ENCODE assay signal across 12 mouse cellular contexts in the genomic region with DNA sequence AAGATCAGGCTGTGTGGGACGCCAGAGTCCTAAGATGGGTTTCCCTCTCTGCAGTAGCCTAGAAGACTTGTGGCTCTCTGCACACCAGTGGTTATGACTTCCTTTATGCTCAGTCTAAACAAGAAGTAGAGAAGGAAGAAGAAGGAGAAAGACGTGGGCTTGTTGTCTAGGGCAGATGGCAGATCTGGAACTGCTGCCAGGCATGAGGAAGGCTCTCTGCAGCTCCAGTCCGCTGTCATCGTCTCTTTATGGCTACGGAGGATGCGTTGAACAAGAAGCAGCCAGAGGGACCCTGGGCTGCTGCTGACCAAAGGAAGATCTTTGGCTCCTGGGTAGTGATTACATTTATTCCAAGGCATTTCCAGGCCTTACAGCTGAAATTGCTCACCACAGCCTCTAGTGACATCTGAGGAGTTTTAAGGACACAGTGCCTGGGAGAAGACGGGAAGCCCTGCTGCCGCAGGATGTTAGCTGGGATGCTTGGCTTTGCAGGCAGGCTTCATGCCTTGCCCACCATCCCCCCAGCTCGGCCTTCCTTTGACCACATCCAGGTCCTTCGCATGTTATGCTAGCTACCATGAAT.
DNase-seq lines count a peak whose midpoint lies in the region; ATAC-seq and TF ChIP-seq lines count a peak whose summit lies in the region.
"Had no signal": no experiment of that assay in that cellular context is flagged by ENCODE, and none has a peak within 500 bp of the region (broad histone marks: within the 10 kb centered on the region; RNA-seq: fewer than 3 reads in every experiment).

No protein-coding gene starts in this region.

- no peaks in the 10 kb centered on the region for H3K4me1 ChIP-seq in lung, adult 2 months (ENCODE audit: control insufficient read depth, insufficient read depth, low read length)
- H3K4me1 ChIP-seq: embryonic facial prominence, embryonic 12.5 days had no signal

- DNase-seq in heart, postnatal 4 days, result peak; percentile 13
- DNase-seq in heart, adult 18-20 months, result no peak
- DNase-seq in lung, postnatal 10 days, result peak; percentile 20
- DNase-seq in lung, adult 2 months, result no peak
- peak; percentile 36 to 63 for DNase-seq in layer of hippocampus, adult 8-10 months (ENCODE audit: low spot score in 2 of 2)
- DNase-seq in telencephalon, adult 2 months (ENCODE audit: low read depth, low spot score), result peak; percentile 61
- DNase-seq: cerebellum, adult 11 months; heart, adult 2 months; retina, postnatal 1 day had no signal

- WGBS in lung, adult 2 months, result 64% methylated on average over 10 of the region's 10 CpGs

- H3K4me3 ChIP-seq in lung, adult 2 months (replicated peaks; ENCODE audit: extremely low read depth, low read depth, low read length), result no peak overlapping the region
- H3K4me3 ChIP-seq: embryonic facial prominence, embryonic 12.5 days; heart, adult 2 months; neural tube, embryonic 15.5 days had no signal

- TF ChIP-seq POLR2A in lung, adult 2 months (IDR thresholded peaks at IDR 0.05; ENCODE audit: borderline replicate concordance, extremely low read depth, low read depth, low read length), result no peak

- no peak for TF ChIP-seq CTCF in lung, adult 2 months (IDR thresholded peaks at IDR 0.05; ENCODE audit: insufficient read depth, low read length)

- no peak for ATAC-seq in monocyte, adult 5-6 weeks (replicated peaks; ENCODE audit: insufficient number of reproducible peaks, low FRiP score, low TSS enrichment, poor library complexity, severe bottlenecking)

Comparison
In these comparisons a context has a peak if more than half of its experiments do, and no peak if none do; other contexts are left out.
1. DNase-seq: peak in heart, postnatal 4 days (single experiment), lung, postnatal 10 days (single experiment), layer of hippocampus, adult 8-10 months (2 of 2) and telencephalon, adult 2 months (single experiment); none in heart, adult 18-20 months (0 of 2) and lung, adult 2 months (single experiment).